Mouse (Mus musculus): ENCODE measurements around the gene Zkscan2. TPM values are rescaled to one million over a fixed set of nuclear protein-coding genes. Genes with fewer than 3 reads are reported as not detected.

Gene Zkscan2
- polyA plus RNA-seq (2014; fragmentation: Nextera tagmentation; extraction: Ambion mirVana) = 5.3 and 7.2 TPM in 2 replicates

- no peaks in the 10 kb centered on the region for H3K4me1 ChIP-seq (ENCODE audit: control insufficient read depth, insufficient read depth, low read length)
Observed at GRCm38 (mm10) chr7:123500239-123501219, at the start of gene Zkscan2. Gene Zkscan2, minus strand, starts transcription at chr7:123500449.

GRCm38 (mm10) chr7:123529190-123529589 is 28.9 kb upstream of the Zkscan2 start:
- WGBS = 79% methylated on average over 3 of the region's 3 CpGs
- Histone ChIP-seq H3K4me2 (ENCODE audit: low read depth, low read length) (no peak overlapping the region), H3K4me1 (ENCODE audit: control insufficient read depth, insufficient read depth, low read length) (no peaks in the 10 kb centered on the region), H3K9ac (replicated peaks; ENCODE audit: low read length) (no peak overlapping the region), H3K36me3 (replicated peaks; ENCODE audit: control insufficient read depth, insufficient read depth, low read depth, low read length) (no peaks in the 10 kb centered on the region), H3K27me3 (ENCODE audit: control insufficient read depth, insufficient read depth, low read length) (no peaks in the 10 kb centered on the region), H3K27ac (replicated peaks; ENCODE audit: low read depth, low read length) (no peak overlapping the region), H3K4me3 (ENCODE audit: low read depth, low read length) (no peak overlapping the region), H3K9me3 (replicated peaks; ENCODE audit: control insufficient read depth, low read length) (no peaks in the 10 kb centered on the region)
- no peak for DNase-seq (ENCODE audit: low spot score)
- ATAC-seq (replicated peaks; ENCODE audit: insufficient number of reproducible peaks, low FRiP score, low TSS enrichment, low read depth) = no peak

More at GRCm38 (mm10) chr7:123500239-123501219, at the start of gene Zkscan2:
- 1% methylated on average over 69 of the region's 71 CpGs for WGBS
- peak within 1 kb of the TSS; percentile 77 for H3K9ac ChIP-seq (replicated peaks; ENCODE audit: low read length)
- peak; percentile 90 for ATAC-seq (replicated peaks; ENCODE audit: insufficient number of reproducible peaks, low FRiP score, low TSS enrichment, low read depth)
- H3K36me3 ChIP-seq (replicated peaks; ENCODE audit: control insufficient read depth, insufficient read depth, low read depth, low read length) = no peaks in the 10 kb centered on the region
- H3K9me3 ChIP-seq (replicated peaks; ENCODE audit: control insufficient read depth, low read length) = no peaks in the 10 kb centered on the region
- H3K27me3 ChIP-seq (ENCODE audit: control insufficient read depth, insufficient read depth, low read length) = no peaks in the 10 kb centered on the region
- DNase-seq (ENCODE audit: low spot score) = peak; percentile 91
- peak within 1 kb of the TSS; percentile 89 for H3K4me2 ChIP-seq (ENCODE audit: low read depth, low read length)
- peak within 1 kb of the TSS; percentile 68 for H3K4me3 ChIP-seq (ENCODE audit: low read depth, low read length)
- no peak within 1 kb of the TSS for H3K27ac ChIP-seq (replicated peaks; ENCODE audit: low read depth, low read length)

GRCm38 (mm10) chr7:123525761-123526160 is 25.5 kb upstream of the Zkscan2 start:
- no peaks in the 10 kb centered on the region for H3K36me3 ChIP-seq (replicated peaks; ENCODE audit: control insufficient read depth, insufficient read depth, low read depth, low read length)
- no peak overlapping the region for H3K27ac ChIP-seq (replicated peaks; ENCODE audit: low read depth, low read length)
- WGBS = 41% methylated on average over 10 of the region's 10 CpGs
- no peaks in the 10 kb centered on the region for H3K9me3 ChIP-seq (replicated peaks; ENCODE audit: control insufficient read depth, low read length)
- no peak overlapping the region for H3K9ac ChIP-seq (replicated peaks; ENCODE audit: low read length)
- no peak for ATAC-seq (replicated peaks; ENCODE audit: insufficient number of reproducible peaks, low FRiP score, low TSS enrichment, low read depth)
- no peaks in the 10 kb centered on the region for H3K27me3 ChIP-seq (ENCODE audit: control insufficient read depth, insufficient read depth, low read length)
- H3K4me1 ChIP-seq (ENCODE audit: control insufficient read depth, insufficient read depth, low read length) = no peaks in the 10 kb centered on the region
- DNase-seq (ENCODE audit: low spot score) = no peak
- H3K4me2 ChIP-seq (ENCODE audit: low read depth, low read length) = no peak overlapping the region
- no peak overlapping the region for H3K4me3 ChIP-seq (ENCODE audit: low read depth, low read length)

GRCm38 (mm10) chr7:123524218-123524861 is 24.1 kb upstream of the Zkscan2 start:
- Histone ChIP-seq H3K9ac (replicated peaks; ENCODE audit: low read length) (no peak overlapping the region), H3K27ac (replicated peaks; ENCODE audit: low read depth, low read length) (no peak overlapping the region), H3K36me3 (replicated peaks; ENCODE audit: control insufficient read depth, insufficient read depth, low read depth, low read length) (no peaks in the 10 kb centered on the region), H3K27me3 (ENCODE audit: control insufficient read depth, insufficient read depth, low read length) (no peaks in the 10 kb centered on the region), H3K9me3 (replicated peaks; ENCODE audit: control insufficient read depth, low read length) (no peaks in the 10 kb centered on the region), H3K4me2 (ENCODE audit: low read depth, low read length) (no peak overlapping the region), H3K4me3 (ENCODE audit: low read depth, low read length) (no peak overlapping the region), H3K4me1 (ENCODE audit: control insufficient read depth, insufficient read depth, low read length) (no peaks in the 10 kb centered on the region)
- ATAC-seq (replicated peaks; ENCODE audit: insufficient number of reproducible peaks, low FRiP score, low TSS enrichment, low read depth) (no peak; the same call in 1 of the 2 replicates), DNase-seq (ENCODE audit: low spot score) (peak; percentile 82)
- WGBS = 24% methylated on average over 8 of the region's 8 CpGs

GRCm38 (mm10) chr7:123507946-123508345 is 7.7 kb upstream of the Zkscan2 start:
- DNase-seq (ENCODE audit: low spot score) = no peak

GRCm38 (mm10) chr7:123503358-123503757 is 3.1 kb upstream of the Zkscan2 start:
- H3K4me2 ChIP-seq (ENCODE audit: low read depth, low read length) = no peak overlapping the region
- H3K27me3 ChIP-seq (ENCODE audit: control insufficient read depth, insufficient read depth, low read length) = no peaks in the 10 kb centered on the region
- H3K4me3 ChIP-seq (ENCODE audit: low read depth, low read length) = no peak overlapping the region
- H3K27ac ChIP-seq (replicated peaks; ENCODE audit: low read depth, low read length) = no peak overlapping the region
- no peaks in the 10 kb centered on the region for H3K4me1 ChIP-seq (ENCODE audit: control insufficient read depth, insufficient read depth, low read length)
- no peaks in the 10 kb centered on the region for H3K36me3 ChIP-seq (replicated peaks; ENCODE audit: control insufficient read depth, insufficient read depth, low read depth, low read length)
- DNase-seq (ENCODE audit: low spot score) (peak; percentile 80), ATAC-seq (replicated peaks; ENCODE audit: insufficient number of reproducible peaks, low FRiP score, low TSS enrichment, low read depth) (no peak)
- no peak overlapping the region for H3K9ac ChIP-seq (replicated peaks; ENCODE audit: low read length)
- WGBS = 31% methylated on average over 1 of the region's 1 CpGs
- no peaks in the 10 kb centered on the region for H3K9me3 ChIP-seq (replicated peaks; ENCODE audit: control insufficient read depth, low read length)

More at GRCm38 (mm10) chr7:123507946-123508345, 7.7 kb upstream of the Zkscan2 start:
- WGBS = 85% methylated on average over 7 of the region's 7 CpGs
- Histone ChIP-seq H3K9ac (replicated peaks; ENCODE audit: low read length) (no peak overlapping the region), H3K9me3 (replicated peaks; ENCODE audit: control insufficient read depth, low read length) (no peaks in the 10 kb centered on the region), H3K27ac (replicated peaks; ENCODE audit: low read depth, low read length) (no peak overlapping the region), H3K4me1 (ENCODE audit: control insufficient read depth, insufficient read depth, low read length) (no peaks in the 10 kb centered on the region), H3K4me3 (ENCODE audit: low read depth, low read length) (no peak overlapping the region), H3K4me2 (ENCODE audit: low read depth, low read length) (no peak overlapping the region), H3K36me3 (replicated peaks; ENCODE audit: control insufficient read depth, insufficient read depth, low read depth, low read length) (no peaks in the 10 kb centered on the region), H3K27me3 (ENCODE audit: control insufficient read depth, insufficient read depth, low read length) (no peaks in the 10 kb centered on the region)
- no peak for ATAC-seq (replicated peaks; ENCODE audit: insufficient number of reproducible peaks, low FRiP score, low TSS enrichment, low read depth)

GRCm38 (mm10) chr7:123499481-123500238 is 589 bp downstream of the Zkscan2 start:
- WGBS = 45% methylated on average over 19 of the region's 19 CpGs
- Histone ChIP-seq H3K36me3 (replicated peaks; ENCODE audit: control insufficient read depth, insufficient read depth, low read depth, low read length) (no peaks in the 10 kb centered on the region), H3K4me2 (ENCODE audit: low read depth, low read length) (peak overlapping the region; percentile 89), H3K9me3 (replicated peaks; ENCODE audit: control insufficient read depth, low read length) (no peaks in the 10 kb centered on the region), H3K9ac (replicated peaks; ENCODE audit: low read length) (peak overlapping the region; percentile 77), H3K27ac (replicated peaks; ENCODE audit: low read depth, low read length) (no peak overlapping the region), H3K4me3 (ENCODE audit: low read depth, low read length) (peak overlapping the region; percentile 68), H3K4me1 (ENCODE audit: control insufficient read depth, insufficient read depth, low read length) (no peaks in the 10 kb centered on the region), H3K27me3 (ENCODE audit: control insufficient read depth, insufficient read depth, low read length) (no peaks in the 10 kb centered on the region)
- DNase-seq (ENCODE audit: low spot score) (no peak), ATAC-seq (replicated peaks; ENCODE audit: insufficient number of reproducible peaks, low FRiP score, low TSS enrichment, low read depth) (no peak)

All from embryonic facial prominence, embryonic 11.5 days (tissue).